Mouse (Mus musculus): ENCODE data around the gene Dynlt3.
"Not testable (repeated sequence)": the region's sequence is repeated elsewhere in the genome, so short reads cannot be mapped to it uniquely, and the experiment has no call there.

Gene Dynlt3

DNA sequence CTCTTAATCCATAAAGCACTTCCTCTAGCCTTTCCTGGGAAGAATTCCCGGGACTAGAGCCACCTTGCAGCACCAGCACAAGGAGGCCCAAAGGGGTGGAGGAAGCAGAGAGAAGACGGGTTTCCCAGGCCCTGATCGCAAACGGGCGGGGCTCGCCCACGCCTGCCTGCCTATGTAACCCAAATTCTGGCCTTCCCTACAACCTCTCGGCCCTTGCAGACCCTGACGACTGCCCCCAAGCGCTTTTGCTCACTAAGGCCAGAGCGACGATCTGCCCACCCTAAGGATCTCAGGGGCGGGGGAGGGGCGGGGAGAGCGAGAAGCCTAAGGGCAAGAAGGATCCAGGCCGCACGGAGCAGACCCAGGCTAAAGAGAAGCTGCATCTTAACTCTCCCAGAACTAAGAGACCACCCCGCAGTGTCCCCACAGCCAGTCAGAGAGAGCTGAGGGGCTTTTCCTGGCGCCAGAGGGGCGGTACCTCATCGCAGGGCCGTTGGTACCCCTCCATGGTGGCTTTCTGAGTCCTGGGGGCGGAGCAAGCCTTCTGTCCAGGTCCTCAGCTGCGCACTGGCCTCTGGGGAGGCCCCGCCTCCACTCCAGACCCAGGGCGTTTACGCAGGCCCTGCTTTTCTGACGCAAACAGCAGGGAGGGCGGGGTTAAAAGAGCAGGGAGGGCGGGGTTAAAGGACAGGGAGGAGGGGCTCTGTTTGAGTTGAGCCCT is at the start of gene Dynlt3:
Gene Dynlt3 (minus strand): TSS at position 613 of the 721 bp plus-strand sequence.
- peak; percentile 92 for DNase-seq

DNA sequence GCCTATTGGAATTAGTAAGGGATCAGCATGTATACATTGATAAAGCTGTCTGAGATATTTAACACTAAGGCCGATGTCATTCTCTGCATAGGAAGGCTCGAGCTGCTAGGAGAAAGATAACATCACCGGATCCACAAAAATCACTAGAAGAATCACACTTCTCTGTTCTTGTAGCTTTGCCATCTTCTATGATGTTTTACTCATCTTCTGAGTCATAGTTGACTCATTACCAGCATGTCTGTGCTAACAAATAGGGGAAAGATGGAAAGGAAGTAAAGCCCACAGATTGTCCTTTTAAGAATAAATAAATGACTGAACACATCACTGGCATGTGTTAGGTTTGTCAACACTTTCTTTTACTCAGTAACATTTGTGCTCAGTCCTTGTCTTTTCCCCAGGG is 37.0 kb upstream of the Dynlt3 start:
- no peak for DNase-seq

DNA sequence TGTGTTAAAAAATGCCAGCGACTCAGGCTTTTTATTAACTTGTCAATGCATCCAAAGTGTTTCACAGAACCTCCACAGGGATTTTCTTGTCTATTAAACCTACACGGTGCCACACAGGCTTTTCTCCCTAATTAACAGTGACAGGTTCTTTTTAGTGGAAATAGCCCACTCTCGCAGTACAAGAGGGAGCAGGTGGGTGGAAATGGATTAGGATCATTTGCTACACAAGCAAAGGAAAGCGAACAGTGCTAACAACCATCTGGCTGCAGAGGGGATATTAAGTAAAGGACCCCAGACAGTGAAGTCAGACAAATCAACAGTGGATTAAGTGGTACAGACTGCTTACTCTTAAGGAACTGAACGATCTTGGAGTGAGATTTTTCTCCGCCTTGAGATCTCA is 33.2 kb upstream of the Dynlt3 start:
- peak; percentile 55 for DNase-seq

DNA sequence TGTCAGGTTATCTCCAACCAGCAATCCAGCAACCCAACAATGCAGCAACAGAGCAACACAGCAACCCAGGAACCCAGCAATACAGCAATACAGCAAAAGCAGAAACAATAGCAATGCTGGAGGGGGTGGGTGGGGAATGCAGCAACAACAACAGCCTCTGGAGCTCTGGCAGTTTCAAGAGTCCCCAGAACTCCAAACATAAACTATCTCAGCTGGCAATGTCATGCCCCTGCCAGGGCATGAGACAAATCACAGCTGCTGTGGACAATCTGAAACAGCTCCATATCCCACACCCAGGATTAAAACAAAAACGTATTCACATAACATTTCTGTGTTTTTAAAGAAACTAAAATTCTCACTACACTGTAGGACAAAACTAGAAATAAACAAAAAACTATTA is 9.2 kb upstream of the Dynlt3 start:
- no peak for DNase-seq

DNA sequence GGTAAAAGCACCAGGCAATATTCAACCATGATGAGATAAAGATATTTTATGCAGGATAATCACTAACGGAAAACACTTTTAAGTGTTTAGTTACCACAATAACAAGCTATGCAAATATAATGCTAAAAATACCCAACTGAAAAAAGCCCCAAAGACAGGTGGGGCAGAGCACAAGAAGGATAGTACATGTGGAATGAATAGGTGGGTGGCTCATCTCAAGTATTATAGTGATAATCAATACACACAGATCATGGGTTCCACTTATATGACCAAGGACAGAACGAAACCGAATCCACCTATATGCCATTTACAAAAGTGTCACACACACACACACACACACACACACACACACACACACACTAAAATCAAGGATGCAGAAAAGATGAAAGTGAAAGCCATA is 8.6 kb upstream of the Dynlt3 start:
- DNase-seq = no peak

DNA sequence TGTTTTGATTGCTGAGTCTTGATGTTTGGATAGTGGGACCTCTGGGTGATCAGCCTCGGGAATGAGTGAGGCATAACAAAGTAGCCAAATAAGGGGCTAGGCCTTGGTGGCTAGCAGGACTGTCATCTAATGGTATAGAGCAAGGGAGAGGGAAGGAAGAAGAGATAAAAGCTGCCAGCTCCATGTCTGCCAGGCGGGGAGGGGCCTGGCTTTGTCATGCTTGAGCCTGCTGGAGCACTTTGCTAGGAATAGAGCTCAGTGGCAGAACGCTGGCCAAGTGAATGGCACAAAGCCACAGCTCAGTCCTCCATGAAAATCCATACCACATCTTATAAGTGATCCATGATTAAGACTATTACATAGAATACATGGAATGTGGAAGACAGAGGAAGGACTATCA is 10.0 kb downstream of the Dynlt3 start:
- DNase-seq = no peak

DNA sequence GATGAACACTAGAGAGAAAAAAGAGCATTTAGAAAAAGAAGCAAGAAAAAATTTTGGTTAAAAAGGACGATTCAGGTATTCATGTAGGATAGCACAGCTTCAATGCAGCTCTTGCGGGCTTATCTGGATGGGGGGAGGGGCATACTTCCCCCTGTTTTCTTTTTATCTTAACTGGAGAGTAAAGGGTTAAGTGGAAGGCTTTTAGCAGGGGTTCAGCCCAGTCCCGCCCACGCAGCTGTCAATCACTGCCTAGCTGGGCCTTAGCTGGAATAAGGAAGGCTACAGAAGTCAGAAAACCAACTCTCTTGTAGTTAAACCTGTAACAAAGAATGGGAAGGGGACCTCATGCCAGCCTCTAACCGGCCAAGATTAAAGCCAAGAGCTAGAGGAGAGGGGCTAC is 22.2 kb downstream of the Dynlt3 start:
- DNase-seq = not testable (repeated sequence)

DNA sequence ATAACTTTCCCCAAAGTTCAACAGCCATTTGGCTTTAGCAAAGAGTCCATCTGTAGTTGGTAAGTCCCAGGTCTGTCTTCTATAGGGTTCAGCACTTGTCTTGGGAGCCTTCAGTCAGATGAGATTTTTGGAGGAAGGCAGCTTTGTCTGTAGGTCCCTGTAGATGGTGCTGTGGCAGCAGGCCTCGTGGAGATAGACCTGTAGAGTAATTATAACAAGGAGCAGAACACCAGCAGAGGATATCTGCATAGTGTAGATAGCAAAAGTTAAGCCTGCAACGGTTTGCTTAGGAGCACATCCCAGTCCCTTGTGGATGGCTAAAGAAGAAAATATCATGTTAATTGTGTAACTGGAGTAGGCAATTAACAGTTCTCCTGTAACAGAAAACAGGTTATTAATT is 22.7 kb downstream of the Dynlt3 start:
- not testable (repeated sequence) for DNase-seq
